Mouse (Mus musculus): ENCODE measurements around the gene Tiam1. TPM values are rescaled to one million over a fixed set of nuclear protein-coding genes. Genes with fewer than 3 reads are reported as not detected.

Tiam1 gene
- 100 to 1,000 TPM; 167 to 179 TPM for total RNA-seq (2023)

GRCm38 (mm10) chr16:90143760-90144516, at the start of gene Tiam1:
TSS of gene Tiam1 (minus strand) at chr16:90143769.

Other genes starting within 250 kb of the Tiam1 start
- gene Sod1, start 77.0 kb upstream of the Tiam1 start, total RNA-seq (2023), result 100 to 1,000 TPM; 286 to 295 TPM
- gene Scaf4, start 140.7 kb upstream of the Tiam1 start, total RNA-seq (2023), result 100 to 1,000 TPM; 154 to 158 TPM
- under 1 TPM; 0.61 to 1.00 TPM for gene Hunk, start 242.2 kb upstream of the Tiam1 start, total RNA-seq (2023)